Mouse (Mus musculus) megakaryocyte-erythroid progenitor cell, adult 5-6 weeks (primary cell): ENCODE measurements around the gene Rhot2. TPM values are rescaled to one million over a fixed set of nuclear protein-coding genes. Genes with fewer than 3 reads are reported as not detected.
A peak's percentile ranks its signal among the peaks of the same experiment; 100 is the strongest.

Experiments used
- ATAC-seq: replicated peaks from 2 replicates; pipeline ENCODE4 v1.8.0; 2016; ENCODE audit warnings: mild to moderate bottlenecking, inconsistent platforms; ENCODE audit not compliant: severe bottlenecking, poor library complexity, low FRiP score, low TSS enrichment
- total RNA-seq, 2 experiments: library from RNA; stranded (forward) in 1 of 2; stranded (reverse) in 1 of 2; fragments of 200-1000, 215-1000 nt in 1 of 2; fragments of >200 nt in 1 of 2; fragmentation: Nextera tagmentation in 1 of 2; gene quantifications; 2 replicates each; pipeline ENCODE4 v1.2.3; 2014 to 2017

The Rhot2 gene
- total RNA-seq (2014; fragmentation: Nextera tagmentation) (51.2 and 54.8 TPM in 2 replicates), total RNA-seq (2017) (21.3 and 27.4 TPM in 2 replicates)

DNA sequence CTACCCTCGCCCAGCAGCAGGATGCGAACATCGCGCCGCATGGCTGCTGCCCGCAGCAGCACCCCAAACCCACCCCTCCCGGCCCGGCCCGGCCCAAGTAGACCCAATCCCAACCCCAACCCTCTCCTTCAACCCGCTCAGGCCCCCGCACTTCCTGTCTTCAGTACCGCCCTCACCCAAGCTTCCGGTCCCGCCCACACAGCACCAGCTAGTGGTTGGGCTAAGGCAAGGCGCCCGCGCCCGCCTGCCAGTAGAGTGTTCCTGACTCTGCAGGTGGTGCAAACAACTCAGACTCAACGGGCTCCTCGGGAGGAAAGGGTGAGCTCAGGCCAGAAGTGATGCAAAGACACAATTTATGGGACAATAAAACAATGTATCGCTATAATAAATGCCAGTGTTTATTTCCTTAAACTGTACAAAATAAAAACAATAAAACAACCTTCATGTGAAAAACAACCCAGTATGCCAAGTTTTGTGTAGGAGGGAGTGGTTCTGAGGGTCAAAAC lies at the start of gene Rhot2:
TSS of gene Rhot2 (minus strand) at position 456 of the 506 bp plus-strand sequence.
- ATAC-seq, result peak; percentile 90

DNA sequence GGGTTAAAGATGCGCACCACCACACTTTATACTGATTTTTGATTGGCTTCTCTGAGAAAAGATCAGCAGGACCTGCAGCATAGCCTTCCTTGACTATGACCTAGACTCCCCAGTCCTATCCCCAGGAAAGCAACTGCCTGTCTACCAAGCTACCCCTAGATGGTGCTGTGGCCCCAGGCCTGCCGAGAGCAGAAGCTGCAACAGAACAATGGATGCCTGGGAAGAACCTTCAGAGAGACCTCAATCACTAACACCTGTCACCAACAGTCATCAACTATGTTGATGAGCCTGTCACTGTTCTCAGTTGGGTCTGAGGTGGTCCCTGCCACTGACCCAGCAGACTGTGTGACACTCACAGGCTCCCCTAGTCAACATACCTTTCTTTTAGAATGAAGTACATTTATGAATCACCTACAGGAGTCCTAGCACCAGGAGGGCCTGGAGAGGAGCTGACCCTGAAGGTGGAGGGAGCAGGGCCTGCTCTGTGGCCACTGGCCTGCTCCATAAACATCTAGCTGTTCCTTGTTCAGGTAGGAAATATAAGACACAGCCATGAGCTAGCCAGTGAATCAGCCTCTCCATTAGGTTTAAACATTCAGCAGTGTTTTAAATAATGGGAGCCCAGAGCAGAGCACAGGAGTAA lies 49.4 kb upstream of the Rhot2 start:
- peak; percentile 90 for ATAC-seq

- no peak for ATAC-seq
Observed at GRCm38 (mm10) chr17:25888837-25889236, 44.2 kb upstream of the Rhot2 start.

- no peak for ATAC-seq
Observed at GRCm38 (mm10) chr17:25887467-25887866, 42.8 kb upstream of the Rhot2 start.

GRCm38 (mm10) chr17:25886806-25887205 lies 42.2 kb upstream of the Rhot2 start:
- ATAC-seq, result no peak

- ATAC-seq, result peak; percentile 54
Observed at GRCm38 (mm10) chr17:25885636-25886035, 41.0 kb upstream of the Rhot2 start.

GRCm38 (mm10) chr17:25883824-25884223 lies 39.2 kb upstream of the Rhot2 start:
- ATAC-seq, result no peak

GRCm38 (mm10) chr17:25883268-25883667 lies 38.6 kb upstream of the Rhot2 start:
- no peak for ATAC-seq

DNA sequence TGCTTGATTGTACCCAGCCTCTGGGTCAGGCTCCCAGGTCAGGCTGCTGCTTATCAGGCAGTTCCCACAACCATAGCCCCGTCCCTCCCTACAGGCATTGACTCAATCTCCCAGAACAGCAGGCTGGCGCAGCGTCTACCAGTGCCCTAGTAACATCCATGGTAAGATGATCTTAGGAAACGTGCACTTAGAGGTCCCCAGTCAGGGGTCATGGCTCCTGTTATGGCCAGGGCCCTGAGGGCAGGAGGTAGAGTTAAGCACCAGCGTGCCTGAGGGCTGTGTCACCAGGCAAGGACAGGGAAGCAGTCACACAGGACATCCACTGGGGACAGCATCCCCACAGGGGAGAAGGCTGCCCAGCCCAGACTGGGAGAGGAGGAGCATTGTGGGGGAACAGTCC lies 37.7 kb upstream of the Rhot2 start:
- peak; percentile 43; the same call in 1 of the 2 replicates for ATAC-seq

DNA sequence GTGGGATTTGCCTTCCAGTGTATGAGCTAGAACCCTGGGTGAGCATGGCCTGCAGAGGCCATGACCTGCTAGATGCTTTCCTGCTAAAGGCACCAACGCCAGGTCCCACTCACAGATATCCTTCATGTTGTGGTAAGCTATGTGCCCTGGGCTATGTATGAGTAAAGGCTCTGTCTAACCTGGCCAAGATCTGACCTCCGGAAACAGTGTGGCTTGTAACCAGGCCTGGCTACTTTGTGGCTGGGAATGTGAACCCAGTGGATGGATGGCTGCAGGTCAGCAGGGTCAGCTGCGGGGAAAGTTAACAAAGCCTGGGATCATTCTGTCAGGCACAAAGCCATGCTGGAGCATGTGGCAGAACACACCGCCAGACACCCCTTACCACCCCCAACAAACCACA lies 37.0 kb upstream of the Rhot2 start:
- no peak for ATAC-seq

DNA sequence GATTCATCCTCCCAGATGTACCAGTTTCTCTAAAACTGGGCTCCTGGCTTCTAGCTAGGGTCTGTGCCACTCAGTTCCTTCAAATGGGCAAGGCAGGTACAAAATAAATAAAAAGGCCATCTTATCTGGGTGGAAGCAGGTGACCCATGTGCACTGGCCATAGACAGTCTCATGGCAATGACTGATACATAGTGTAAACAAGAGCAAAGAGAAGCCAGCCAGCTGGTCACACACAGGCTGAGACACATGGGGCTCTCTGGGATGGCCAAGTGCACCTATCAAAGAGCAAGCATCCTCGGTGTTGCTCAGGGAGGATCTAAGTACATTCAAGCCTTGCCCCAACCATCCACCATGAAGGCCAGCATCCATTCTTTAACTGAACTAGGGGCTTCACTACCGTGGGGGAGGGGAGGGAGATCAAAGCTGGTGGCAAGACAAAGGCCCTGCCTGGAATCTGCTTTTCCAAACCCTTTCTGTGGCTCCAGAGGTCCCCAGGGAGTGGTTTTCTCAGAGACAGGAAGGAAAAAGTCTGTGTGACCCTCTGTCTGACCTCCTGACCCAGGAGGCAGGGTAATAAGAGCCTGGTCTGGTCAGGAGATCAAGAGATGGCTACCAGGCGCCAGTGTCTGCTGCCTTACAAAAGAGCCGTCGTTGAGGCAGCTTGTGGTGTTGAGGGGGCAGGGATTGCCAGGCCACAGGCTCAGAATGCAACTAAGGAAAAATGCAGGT lies 36.4 kb upstream of the Rhot2 start:
- no peak for ATAC-seq

- ATAC-seq, result no peak
Observed at GRCm38 (mm10) chr17:25880196-25880910, 35.7 kb upstream of the Rhot2 start, which contains the start of gene Wfikkn1. TSS of gene Wfikkn1 (minus strand) at chr17:25880858.

DNA sequence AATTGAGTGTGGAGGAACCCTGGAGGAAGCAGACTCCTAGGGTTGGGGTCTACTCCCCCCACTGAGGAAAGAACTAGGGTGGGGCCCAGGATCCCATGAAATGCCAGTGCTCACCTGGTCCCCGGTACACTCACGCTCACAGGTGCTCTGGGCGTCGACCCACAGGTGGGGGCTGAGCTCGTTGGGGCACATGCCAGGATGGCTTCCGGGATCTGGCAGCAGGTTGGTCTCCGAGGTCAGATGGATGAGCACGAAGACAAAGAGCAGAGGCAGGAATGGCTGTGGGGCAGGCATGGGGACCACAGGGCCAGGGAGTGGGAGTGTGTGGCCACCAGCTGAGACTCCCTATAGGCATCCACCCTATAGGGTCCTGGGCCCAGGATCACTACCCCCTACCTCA lies 35.1 kb upstream of the Rhot2 start:
- no peak for ATAC-seq

GRCm38 (mm10) chr17:25879261-25879660 lies 34.6 kb upstream of the Rhot2 start:
- no peak for ATAC-seq

DNA sequence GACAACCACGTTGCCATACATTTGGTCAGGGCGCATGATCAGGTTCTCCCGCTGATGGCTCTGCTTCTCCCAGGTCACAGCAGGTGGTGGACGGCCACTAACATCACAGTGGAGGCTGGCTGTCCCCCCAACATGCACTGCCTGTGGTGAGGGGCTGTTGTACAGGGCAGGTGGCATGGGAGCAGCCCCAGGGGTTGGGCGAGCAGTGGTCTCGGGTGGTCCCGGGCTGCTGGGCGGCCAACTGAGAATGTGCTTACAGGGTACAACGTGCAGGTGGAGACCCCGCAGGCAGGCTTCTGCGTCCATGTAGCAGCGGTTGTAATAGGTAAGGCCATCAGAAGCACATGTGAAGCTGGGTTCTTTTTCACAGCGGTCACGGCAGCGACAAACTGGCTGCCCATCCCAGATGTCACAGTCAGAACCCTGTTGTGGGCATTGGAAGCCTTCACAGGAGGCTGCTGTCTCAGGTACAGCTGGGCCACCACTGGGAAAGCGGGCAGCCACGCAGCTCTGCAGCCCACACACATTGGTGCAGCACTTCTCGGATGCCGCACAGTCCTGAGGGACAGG lies 34.0 kb upstream of the Rhot2 start:
- no peak for ATAC-seq

GRCm38 (mm10) chr17:25877741-25878610 lies 33.3 kb upstream of the Rhot2 start:
- no peak for ATAC-seq

DNA sequence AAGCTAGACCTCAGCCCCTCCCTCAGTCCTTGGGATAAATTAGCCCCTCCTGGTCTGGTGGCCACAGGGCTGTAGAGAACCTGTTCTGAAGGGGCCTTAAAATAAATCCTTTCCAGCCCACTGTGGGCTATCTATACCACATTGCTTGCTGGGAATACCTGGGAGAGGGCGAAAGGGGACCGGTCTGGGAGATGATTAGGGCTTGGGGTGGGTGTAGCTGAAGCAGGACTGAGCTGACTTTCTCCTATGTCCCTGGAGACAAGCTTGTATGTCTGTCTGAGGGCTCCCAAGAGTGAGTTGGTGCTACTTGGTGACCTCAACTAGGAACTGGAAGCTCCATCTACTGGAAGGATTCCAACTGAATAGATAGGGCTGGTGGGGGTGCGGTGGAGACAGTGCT lies 32.4 kb upstream of the Rhot2 start:
- no peak for ATAC-seq

DNA sequence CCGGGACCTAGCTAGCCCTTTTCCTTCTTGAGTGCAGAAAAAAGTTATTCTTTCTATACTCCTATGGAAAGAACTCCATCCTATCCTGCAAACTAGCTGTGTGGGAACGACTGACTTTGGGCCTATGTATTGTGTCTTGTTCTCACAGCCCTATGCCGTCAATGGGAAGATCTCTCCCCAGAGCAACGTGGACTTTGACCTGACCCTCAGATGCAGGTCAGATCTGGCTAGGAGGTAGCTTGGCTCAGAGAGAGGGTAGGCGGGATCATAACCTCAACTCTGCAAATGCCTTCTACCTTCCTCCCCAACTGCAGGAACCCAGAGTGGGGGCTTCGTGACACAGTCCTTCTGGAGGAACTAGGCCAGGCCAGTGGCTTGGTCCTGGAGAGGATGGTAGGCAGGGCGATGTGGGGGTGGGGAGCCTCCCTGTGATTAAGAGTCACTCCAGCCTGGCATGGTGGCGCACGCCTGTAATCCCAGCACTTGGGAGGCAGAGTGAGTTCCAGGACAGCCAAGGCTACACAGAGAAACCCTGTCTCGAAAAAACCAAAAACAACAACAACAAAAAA lies 31.8 kb upstream of the Rhot2 start:
- ATAC-seq, result no peak
